Mouse (Mus musculus): ENCODE measurements around the gene Ceacam3. TPM values are rescaled to one million over a fixed set of nuclear protein-coding genes. Genes with fewer than 3 reads are reported as not detected.

The Ceacam3 gene
- total and polyA plus RNA-seq, 3 experiments: not detected

DNA sequence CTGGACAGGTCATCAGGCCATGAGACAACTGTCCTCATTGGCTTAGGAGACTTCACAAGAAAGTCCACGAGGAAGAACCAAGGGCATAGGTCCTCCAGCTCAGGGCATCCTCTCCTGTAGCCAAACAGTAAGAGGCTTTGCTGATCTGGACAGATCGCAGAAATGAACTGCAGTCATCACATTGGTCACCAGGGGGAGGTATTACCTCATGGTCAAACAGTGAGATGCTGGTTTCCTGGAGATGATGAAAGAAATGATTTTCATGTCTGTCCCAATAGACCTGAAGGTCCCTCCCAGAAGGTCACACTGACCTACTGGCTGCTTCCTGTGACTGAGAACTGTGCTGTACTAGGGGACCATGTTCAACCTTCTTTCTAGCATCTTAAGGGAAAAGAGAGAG lies 5.6 kb downstream of the Ceacam3 start:
- dilution Hi-C loops (cut with MboI; ENCODE audit: extremely low pct_ligation_motif_present, extremely low pct_unique_long_range_greater_than_20kb, low sequenced_read_pairs) (no loop called here), in situ Hi-C loops (cut with MboI; ENCODE audit: low pct_ligation_motif_present, low pct_unique_long_range_greater_than_20kb, low sequenced_read_pairs) (loop anchor here (10.0 kb wide), 1 partner anchor 1109 kb away; no protein-coding TSS in a partner anchor)
- H3K4me3 ChIP-seq (replicated peaks in 1 of 3; ENCODE audit: low read depth in 2 of 3, low read length in 2 of 3, poor library complexity in 1 of 3): no peak overlapping the region
- H3K4me1 ChIP-seq (ENCODE audit: control insufficient read depth in 1 of 2, insufficient read depth in 2 of 2): peaks cover 3 to 14% of the 10 kb centered on the region in 2 experiments
- no peaks in the 10 kb centered on the region for H3K36me3 ChIP-seq (replicated peaks in 1 of 2; ENCODE audit: control insufficient read depth in 1 of 2, insufficient read depth in 1 of 2, low read length in 1 of 2)
- DNase-seq (ENCODE audit: extremely low read depth): peak; percentile 77
- no peak overlapping the region for H3K4me2 ChIP-seq (ENCODE audit: insufficient read depth, low read depth, poor library complexity, severe bottlenecking)
- no peak overlapping the region for H3K27ac ChIP-seq (ENCODE audit: insufficient read depth, low read depth)
- H3K9ac ChIP-seq (ENCODE audit: insufficient read depth, low read depth): no peak overlapping the region
- H3K79me2 ChIP-seq (replicated peaks; ENCODE audit: control insufficient read depth, extremely low read depth, insufficient read depth, poor library complexity, severe bottlenecking): no peaks in the 10 kb centered on the region
- no peaks in the 10 kb centered on the region for H3K9me3 ChIP-seq (replicated peaks; ENCODE audit: low read length)
- peaks cover 77% of the 10 kb centered on the region for H3K27me3 ChIP-seq (replicated peaks)
- 0 out of 2 replicates have a peak, but pooled peaks have one; percentile 37 for TF ChIP-seq ELF1 (IDR thresholded peaks at IDR 0.05; ENCODE audit: low read depth, low read length)
- TF ChIP-seq USF1 (IDR thresholded peaks at IDR 0.05; ENCODE audit: low read depth, low read length): no peak
- TF ChIP-seq IRF4 (IDR thresholded peaks at IDR 0.05; ENCODE audit: low read depth, low read length): 0 out of 2 replicates have a peak, but pooled peaks have one; percentile 24
- 0 out of 2 replicates have a peak, but pooled peaks have one; percentile 45 for TF ChIP-seq MAFK (IDR thresholded peaks at IDR 0.05; ENCODE audit: insufficient replicate concordance, low read length)
- TF ChIP-seq JUN (IDR thresholded peaks at IDR 0.05; ENCODE audit: insufficient read depth, low read depth, low read length): no peak
- TF ChIP-seq CTCF (conservative IDR thresholded peaks at IDR 0.05 in 1 of 2, IDR thresholded peaks at IDR 0.05 in 1 of 2; ENCODE audit: low read depth in 2 of 2, low read length in 2 of 2): peak; percentile 69 to 86
- no peak for TF ChIP-seq ZC3H11A (IDR thresholded peaks at IDR 0.05; ENCODE audit: low read depth, low read length)
- TF ChIP-seq ETS1 (conservative IDR thresholded peaks at IDR 0.05; ENCODE audit: low read depth, low read length): no peak
- no peak for TF ChIP-seq ZMIZ1 (IDR thresholded peaks at IDR 0.05; ENCODE audit: low read depth, low read length)
- TF ChIP-seq SMC3 (IDR thresholded peaks at IDR 0.05; ENCODE audit: low read depth, low read length): peak; percentile 73
- no peak for TF ChIP-seq POLR2A (IDR thresholded peaks at IDR 0.05; ENCODE audit: low read depth, low read length)
- TF ChIP-seq RAD21 (IDR thresholded peaks at IDR 0.05; ENCODE audit: low read depth, low read length): peak; percentile 90
- no peak for TF ChIP-seq RCOR1 (conservative IDR thresholded peaks at IDR 0.05; ENCODE audit: low read depth, low read length)
- peak; percentile 54; the same call in 1 of the 2 replicates for TF ChIP-seq NELFE (IDR thresholded peaks at IDR 0.05; ENCODE audit: low read depth, low read length)
- TF ChIP-seq POLR2AphosphoS2 (IDR thresholded peaks at IDR 0.05; ENCODE audit: low read depth, low read length): no peak
- peak; percentile 55; the same call in 1 of the 2 replicates for TF ChIP-seq MAX (IDR thresholded peaks at IDR 0.05; ENCODE audit: low read length)
- TF ChIP-seq CHD2 (IDR thresholded peaks at IDR 0.05; ENCODE audit: low read length): no peak

GRCm38 (mm10) chr7:17156885-17157677 lies 7.0 kb downstream of the Ceacam3 start:
- H3K4me2 ChIP-seq (ENCODE audit: insufficient read depth, low read depth, poor library complexity, severe bottlenecking): no peak overlapping the region
- no peak for TF ChIP-seq ZMIZ1 (IDR thresholded peaks at IDR 0.05; ENCODE audit: low read depth, low read length)
- TF ChIP-seq JUN (IDR thresholded peaks at IDR 0.05; ENCODE audit: insufficient read depth, low read depth, low read length): no peak
- no peak for TF ChIP-seq EP300 (IDR thresholded peaks at IDR 0.05; ENCODE audit: low read length)
- TF ChIP-seq TCF12 (IDR thresholded peaks at IDR 0.05; ENCODE audit: low read depth, low read length): no peak
- TF ChIP-seq BHLHE40 (IDR thresholded peaks at IDR 0.05; ENCODE audit: low read depth, low read length): no peak
- TF ChIP-seq POLR2A (IDR thresholded peaks at IDR 0.05; ENCODE audit: low read depth, low read length): no peak
- H3K27ac ChIP-seq (ENCODE audit: insufficient read depth, low read depth): no peak overlapping the region
- peaks cover 3 to 14% of the 10 kb centered on the region in 2 experiments for H3K4me1 ChIP-seq (ENCODE audit: control insufficient read depth in 1 of 2, insufficient read depth in 2 of 2)
- peaks cover 79% of the 10 kb centered on the region for H3K27me3 ChIP-seq (replicated peaks)
- H3K9me3 ChIP-seq (replicated peaks; ENCODE audit: low read length): no peaks in the 10 kb centered on the region
- no peaks in the 10 kb centered on the region for H3K36me3 ChIP-seq (replicated peaks in 1 of 2; ENCODE audit: control insufficient read depth in 1 of 2, insufficient read depth in 1 of 2, low read length in 1 of 2)
- in situ Hi-C loops (cut with MboI; ENCODE audit: low pct_ligation_motif_present, low pct_unique_long_range_greater_than_20kb, low sequenced_read_pairs) (loop anchor here (10.0 kb wide), 1 partner anchor 1108 kb away; no protein-coding TSS in a partner anchor), dilution Hi-C loops (cut with MboI; ENCODE audit: extremely low pct_ligation_motif_present, extremely low pct_unique_long_range_greater_than_20kb, low sequenced_read_pairs) (no loop called here)
- no peak overlapping the region for H3K9ac ChIP-seq (ENCODE audit: insufficient read depth, low read depth)
- H3K79me2 ChIP-seq (replicated peaks; ENCODE audit: control insufficient read depth, extremely low read depth, insufficient read depth, poor library complexity, severe bottlenecking): no peaks in the 10 kb centered on the region
- H3K4me3 ChIP-seq (replicated peaks in 1 of 3; ENCODE audit: low read depth in 2 of 3, low read length in 2 of 3, poor library complexity in 1 of 3): no peak overlapping the region
- peak; percentile 5 for DNase-seq (ENCODE audit: extremely low read depth)

Data from CH12.LX (cell line).